Mouse (Mus musculus): Measurements from ENCODE around the gene Fcho2.

GRCm38 (mm10) chr13:98768329-98768728, 46.9 kb downstream of the Fcho2 start:
- TF ChIP-seq ZNF384 (IDR thresholded peaks at IDR 0.05; ENCODE audit: low read depth, low read length) (no peak), ZC3H11A (IDR thresholded peaks at IDR 0.05; ENCODE audit: borderline replicate concordance, low read depth, low read length) (no peak), CHD2 (IDR thresholded peaks at IDR 0.05; ENCODE audit: low read depth, low read length) (no peak), HCFC1 (IDR thresholded peaks at IDR 0.05; ENCODE audit: borderline replicate concordance, insufficient read depth, low read length) (no peak), MAFK (IDR thresholded peaks at IDR 0.05; ENCODE audit: insufficient read depth, low read depth, low read length) (no peak)

All from ES-E14 (cell line).